Mouse (Mus musculus): ENCODE results near the gene Nudt9.

Nudt9 gene

DNA sequence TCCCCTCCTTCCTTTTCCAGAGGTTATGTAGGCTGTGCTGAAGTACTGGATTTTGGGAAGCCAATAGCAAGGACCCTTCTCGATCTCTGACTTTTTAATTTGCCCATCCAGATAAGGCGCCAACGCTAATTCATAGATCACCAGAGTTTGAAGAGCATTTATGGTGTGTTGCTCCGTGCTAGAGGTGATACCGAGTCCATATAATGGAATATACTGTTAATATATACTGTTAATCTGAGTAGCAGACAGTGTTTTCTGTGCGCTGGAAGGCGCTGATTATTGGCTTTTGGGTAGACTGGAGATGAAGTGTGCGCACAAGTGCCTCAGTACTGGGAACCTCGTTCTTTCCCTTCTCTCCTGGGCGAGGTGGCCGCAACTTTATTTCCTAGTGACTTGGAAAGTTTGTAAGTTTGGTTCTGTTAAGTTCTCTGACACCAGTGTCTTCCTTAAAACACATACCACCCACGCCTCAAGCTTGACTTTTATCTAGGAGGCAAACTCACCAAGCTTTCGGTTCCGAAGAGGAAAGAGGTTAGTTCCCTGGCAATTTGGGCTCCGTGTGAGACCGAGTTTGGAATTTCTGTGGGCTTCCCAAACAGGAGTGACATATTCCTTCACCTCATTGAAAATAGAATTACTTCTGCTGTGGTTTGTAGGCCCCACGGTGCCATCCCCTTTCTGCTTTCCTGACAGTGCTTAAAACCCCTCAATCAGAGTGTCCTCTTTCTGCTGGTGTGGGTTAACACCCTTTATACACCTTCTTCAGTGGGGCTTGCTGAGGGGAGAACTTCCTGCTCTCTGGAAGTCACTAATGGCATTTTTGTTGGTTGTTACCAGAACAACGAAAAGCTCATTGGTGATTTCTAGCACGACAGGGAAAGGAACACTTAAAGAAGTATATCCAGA lies 1.3 kb downstream of the Nudt9 start:
- 0 out of 2 replicates have a peak, but pooled peaks cover 2% of the 10 kb centered on the region for H3K27me3 ChIP-seq (ENCODE audit: insufficient read depth, low read length)
- TF ChIP-seq NANOG (IDR thresholded peaks at IDR 0.05; ENCODE audit: borderline replicate concordance, low read length) = no peak
- TF ChIP-seq CTCF (conservative IDR thresholded peaks at IDR 0.05; ENCODE audit: low read length) = no peak
- no peak for TF ChIP-seq POU5F1 (IDR thresholded peaks at IDR 0.05; ENCODE audit: borderline replicate concordance, low read length)
- H3K36me3 ChIP-seq (ENCODE audit: insufficient read depth, low read length) = peaks cover 24% of the 10 kb centered on the region
- H3K4me3 ChIP-seq (replicated peaks; ENCODE audit: low read length) = peak overlapping the region; percentile 92
- 0 out of 2 replicates have a peak, but pooled peaks cover 2% of the 10 kb centered on the region for H3K9me3 ChIP-seq (ENCODE audit: low read length)
- peaks cover 31% of the 10 kb centered on the region for H3K4me1 ChIP-seq (replicated peaks; ENCODE audit: low read depth, low read length)

GRCm38 (mm10) chr5:104048139-104048538 lies 2.0 kb downstream of the Nudt9 start:
- H3K4me1 ChIP-seq (replicated peaks; ENCODE audit: low read depth, low read length) = peaks cover 31% of the 10 kb centered on the region
- H3K36me3 ChIP-seq (ENCODE audit: insufficient read depth, low read length) = peaks cover 30% of the 10 kb centered on the region
- H3K4me3 ChIP-seq (replicated peaks; ENCODE audit: low read length) = peak overlapping the region; percentile 92
- H3K27me3 ChIP-seq (ENCODE audit: insufficient read depth, low read length) = 0 out of 2 replicates have a peak, but pooled peaks cover 2% of the 10 kb centered on the region
- 0 out of 2 replicates have a peak, but pooled peaks cover 8% of the 10 kb centered on the region for H3K9me3 ChIP-seq (ENCODE audit: low read length)
- TF ChIP-seq NANOG (IDR thresholded peaks at IDR 0.05; ENCODE audit: borderline replicate concordance, low read length) (no peak), POU5F1 (IDR thresholded peaks at IDR 0.05; ENCODE audit: borderline replicate concordance, low read length) (no peak), CTCF (conservative IDR thresholded peaks at IDR 0.05; ENCODE audit: low read length) (no peak; the same call in 1 of the 2 replicates)

GRCm38 (mm10) chr5:104052956-104053355 lies 6.8 kb downstream of the Nudt9 start:
- no peaks in the 10 kb centered on the region for H3K27me3 ChIP-seq (ENCODE audit: insufficient read depth, low read length)
- H3K4me3 ChIP-seq (replicated peaks; ENCODE audit: low read length) = no peak overlapping the region
- peaks cover 69% of the 10 kb centered on the region for H3K36me3 ChIP-seq (ENCODE audit: insufficient read depth, low read length)
- H3K4me1 ChIP-seq (replicated peaks; ENCODE audit: low read depth, low read length) = peaks cover 16% of the 10 kb centered on the region
- peaks cover 10% of the 10 kb centered on the region; the same call in 1 of the 2 replicates for H3K9me3 ChIP-seq (ENCODE audit: low read length)
- TF ChIP-seq CTCF (conservative IDR thresholded peaks at IDR 0.05; ENCODE audit: low read length) (peak; percentile 32), NANOG (IDR thresholded peaks at IDR 0.05; ENCODE audit: borderline replicate concordance, low read length) (no peak)

DNA sequence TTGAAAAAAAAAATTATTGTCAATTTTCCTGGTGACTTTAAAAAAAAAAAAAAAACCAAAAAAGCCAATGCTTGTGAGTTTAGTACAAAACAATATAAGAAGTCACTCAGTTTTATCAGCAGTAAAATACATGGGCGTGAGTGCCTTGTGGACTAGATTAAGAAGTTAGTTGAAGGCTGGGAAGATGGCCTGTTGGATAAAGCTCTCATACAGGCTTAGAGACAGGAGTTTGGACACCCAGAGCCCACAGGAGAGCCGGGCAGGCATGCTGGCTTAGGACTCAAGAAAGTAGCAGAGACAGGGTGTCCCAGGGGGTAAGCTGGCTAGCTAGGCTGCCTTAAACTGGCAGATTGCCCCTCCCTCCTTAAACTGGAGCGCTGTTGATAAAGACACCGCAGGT lies 8.8 kb downstream of the Nudt9 start:
- no peak for TF ChIP-seq NANOG (IDR thresholded peaks at IDR 0.05; ENCODE audit: borderline replicate concordance, low read length)
- no peak for TF ChIP-seq CTCF (conservative IDR thresholded peaks at IDR 0.05; ENCODE audit: low read length)
- TF ChIP-seq POU5F1 (IDR thresholded peaks at IDR 0.05; ENCODE audit: borderline replicate concordance, low read length) = no peak
- Histone ChIP-seq H3K9me3 (ENCODE audit: low read length) (peaks cover 29% of the 10 kb centered on the region), H3K4me1 (replicated peaks; ENCODE audit: low read depth, low read length) (peaks cover 4% of the 10 kb centered on the region), H3K4me3 (replicated peaks; ENCODE audit: low read length) (no peak overlapping the region), H3K27me3 (ENCODE audit: insufficient read depth, low read length) (no peaks in the 10 kb centered on the region), H3K36me3 (ENCODE audit: insufficient read depth, low read length) (peaks cover 88% of the 10 kb centered on the region)

DNA sequence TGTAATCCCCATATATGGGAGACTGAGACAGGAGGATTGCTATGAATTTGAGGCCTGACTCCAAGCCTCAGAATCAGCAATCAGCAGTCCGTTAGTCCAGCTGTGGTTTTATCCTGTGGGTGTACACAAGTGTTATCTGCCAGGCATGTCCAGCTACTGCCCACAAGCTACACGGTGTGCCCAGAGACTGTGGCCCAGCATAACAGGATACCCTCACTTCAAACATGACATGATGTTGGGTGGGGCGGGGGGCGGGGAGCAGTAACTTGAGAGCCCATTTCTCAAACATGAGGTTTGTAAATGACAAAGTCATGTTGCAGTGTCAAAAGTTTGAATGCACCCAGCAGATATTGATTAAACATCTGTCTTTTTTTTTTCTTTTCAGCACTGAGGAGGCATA lies 9.7 kb downstream of the Nudt9 start:
- Histone ChIP-seq H3K36me3 (ENCODE audit: insufficient read depth, low read length) (peaks cover 90% of the 10 kb centered on the region), H3K4me1 (replicated peaks; ENCODE audit: low read depth, low read length) (no peaks in the 10 kb centered on the region), H3K27me3 (ENCODE audit: insufficient read depth, low read length) (no peaks in the 10 kb centered on the region), H3K9me3 (ENCODE audit: low read length) (peaks cover 38% of the 10 kb centered on the region), H3K4me3 (replicated peaks; ENCODE audit: low read length) (no peak overlapping the region)
- TF ChIP-seq NANOG (IDR thresholded peaks at IDR 0.05; ENCODE audit: borderline replicate concordance, low read length) (no peak), POU5F1 (IDR thresholded peaks at IDR 0.05; ENCODE audit: borderline replicate concordance, low read length) (no peak), CTCF (conservative IDR thresholded peaks at IDR 0.05; ENCODE audit: low read length) (no peak)

- TF ChIP-seq NANOG (IDR thresholded peaks at IDR 0.05; ENCODE audit: borderline replicate concordance, low read length) (no peak), CTCF (conservative IDR thresholded peaks at IDR 0.05; ENCODE audit: low read length) (no peak), POU5F1 (IDR thresholded peaks at IDR 0.05; ENCODE audit: borderline replicate concordance, low read length) (no peak)
- Histone ChIP-seq H3K4me3 (replicated peaks; ENCODE audit: low read length) (no peak overlapping the region), H3K4me1 (replicated peaks; ENCODE audit: low read depth, low read length) (no peaks in the 10 kb centered on the region), H3K27me3 (ENCODE audit: insufficient read depth, low read length) (no peaks in the 10 kb centered on the region), H3K9me3 (ENCODE audit: low read length) (peaks cover 42% of the 10 kb centered on the region), H3K36me3 (ENCODE audit: insufficient read depth, low read length) (peaks cover 90% of the 10 kb centered on the region)
Observed at GRCm38 (mm10) chr5:104056295-104056694, 10.2 kb downstream of the Nudt9 start.

DNA sequence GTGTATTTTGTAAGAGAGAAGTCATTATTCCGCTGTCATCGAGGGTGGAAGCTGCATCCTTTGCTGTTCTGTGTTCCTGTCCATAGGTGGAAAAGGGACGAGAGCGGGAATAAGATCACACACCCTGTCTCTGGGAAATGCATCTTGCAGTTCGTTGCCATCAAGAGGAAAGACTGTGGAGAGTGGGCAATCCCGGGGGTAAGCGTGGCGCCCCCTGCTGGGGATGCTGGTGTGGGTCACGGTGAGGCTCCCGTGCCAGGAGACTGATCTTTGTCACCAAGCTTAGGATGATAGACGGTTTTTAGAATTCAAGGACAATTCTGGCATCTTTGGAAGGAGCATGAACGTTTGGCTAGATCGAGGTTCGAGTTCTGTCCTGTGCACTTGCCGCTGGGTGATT lies 11.9 kb downstream of the Nudt9 start:
- H3K36me3 ChIP-seq (ENCODE audit: insufficient read depth, low read length) = peaks cover 90% of the 10 kb centered on the region
- no peaks in the 10 kb centered on the region for H3K27me3 ChIP-seq (ENCODE audit: insufficient read depth, low read length)
- no peak overlapping the region for H3K4me3 ChIP-seq (replicated peaks; ENCODE audit: low read length)
- no peaks in the 10 kb centered on the region for H3K4me1 ChIP-seq (replicated peaks; ENCODE audit: low read depth, low read length)
- TF ChIP-seq CTCF (conservative IDR thresholded peaks at IDR 0.05; ENCODE audit: low read length) = peak; percentile 47
- TF ChIP-seq NANOG (IDR thresholded peaks at IDR 0.05; ENCODE audit: borderline replicate concordance, low read length) = no peak
- H3K9me3 ChIP-seq (ENCODE audit: low read length) = peaks cover 52% of the 10 kb centered on the region

GRCm38 (mm10) chr5:104059628-104060027 lies 13.5 kb downstream of the Nudt9 start:
- Histone ChIP-seq H3K9me3 (ENCODE audit: low read length) (peaks cover 67% of the 10 kb centered on the region), H3K4me3 (replicated peaks; ENCODE audit: low read length) (no peak overlapping the region)
- TF ChIP-seq CTCF (conservative IDR thresholded peaks at IDR 0.05; ENCODE audit: low read length) (no peak), POU5F1 (IDR thresholded peaks at IDR 0.05; ENCODE audit: borderline replicate concordance, low read length) (no peak), NANOG (IDR thresholded peaks at IDR 0.05; ENCODE audit: borderline replicate concordance, low read length) (no peak)

More at GRCm38 (mm10) chr5:104059628-104060027, 13.5 kb downstream of the Nudt9 start:
- no peaks in the 10 kb centered on the region for H3K4me1 ChIP-seq (replicated peaks; ENCODE audit: low read depth, low read length)
- peaks cover 94% of the 10 kb centered on the region for H3K36me3 ChIP-seq (ENCODE audit: insufficient read depth, low read length)
- H3K27me3 ChIP-seq (ENCODE audit: insufficient read depth, low read length) = no peaks in the 10 kb centered on the region
